Mouse (Mus musculus): ENCODE results near the gene Eif2b5.

GRCm38 (mm10) chr16:20516032-20516431, 17.4 kb downstream of the Eif2b5 start:
- TF ChIP-seq CTCF (IDR thresholded peaks at IDR 0.05; ENCODE audit: control insufficient read depth, insufficient read depth, low read length) = no peak
- TF ChIP-seq POLR2A (IDR thresholded peaks at IDR 0.05; ENCODE audit: borderline replicate concordance, control insufficient read depth, low read depth, low read length) = no peak
